Mouse (Mus musculus) CH12.LX (cell line): ENCODE measurements at regions not wholly inside any gene's neighbourhood (a gene's known extent, or its start where the extent isn't known, plus 50 kb on each side); places are given as distances from the start of the nearest gene placed in this dataset.

Experiments
- DNase-seq: peaks from one replicate; pipeline ENCODE4 v3.0.0-alpha.2; 2013; ENCODE audit errors: extremely low read depth
- H3K27ac ChIP-seq: 2 replicates; pipeline ENCODE4 v1.5.1; 2012; ENCODE audit warnings: low read depth, mild to moderate bottlenecking, control low read depth, moderate library complexity; ENCODE audit not compliant: insufficient read depth
- H3K27me3 ChIP-seq: replicated peaks from 2 replicates; pipeline ENCODE3; 2012; ENCODE audit warnings: inconsistent platforms
- H3K36me3 ChIP-seq, 2 experiments: replicated peaks in 1 of 2; 2 replicates each; pipeline versions ENCODE3 to v1.6.1; 2012; ENCODE audit warnings: inconsistent platforms in 1 of 2, low read length in 1 of 2, mild to moderate bottlenecking in 1 of 2, mixed read lengths in 1 of 2, moderate library complexity in 1 of 2; ENCODE audit not compliant: control insufficient read depth in 1 of 2, insufficient read depth in 1 of 2
- H3K4me1 ChIP-seq, 2 experiments: 2 replicates each; pipeline ENCODE4 v1.6.1; 2012; ENCODE audit warnings: inconsistent platforms in 1 of 2, moderate library complexity in 1 of 2; ENCODE audit not compliant: insufficient read depth in 2 of 2, control insufficient read depth in 1 of 2
- H3K4me2 ChIP-seq: 2 replicates; pipeline ENCODE4 v1.6.1; 2012; ENCODE audit warnings: low read depth, mild to moderate bottlenecking, control low read depth; ENCODE audit not compliant: poor library complexity, insufficient read depth, severe bottlenecking
- H3K4me3 ChIP-seq, 3 experiments: fragments of 150-350 bp in 1 of 3; sonication (generic) in 1 of 3; replicated peaks in 1 of 3; 2 replicates each; pipeline versions ENCODE3 to v1.5.1; 2011 to 2012; ENCODE audit warnings: low read depth in 2 of 3, low read length in 2 of 3, mild to moderate bottlenecking in 2 of 3, moderate library complexity in 2 of 3, control low read depth in 1 of 3, improper control_type of control experiment in 1 of 3, inconsistent platforms in 1 of 3, mixed read lengths in 1 of 3; ENCODE audit not compliant: poor library complexity in 1 of 3
- H3K79me2 ChIP-seq: replicated peaks from 2 replicates; pipeline ENCODE4 v1.6.1; 2012; ENCODE audit warnings: mild to moderate bottlenecking, moderate library complexity; ENCODE audit not compliant: control insufficient read depth, poor library complexity, insufficient read depth, severe bottlenecking; ENCODE audit errors: extremely low read depth
- H3K9ac ChIP-seq: 2 replicates; pipeline ENCODE4 v1.6.1; 2012; ENCODE audit warnings: low read depth, mild to moderate bottlenecking, control low read depth, moderate library complexity; ENCODE audit not compliant: insufficient read depth
- H3K9me3 ChIP-seq: replicated peaks from 2 replicates; pipeline ENCODE3; 2012; ENCODE audit warnings: low read length, inconsistent platforms, mixed read lengths
- BHLHE40 ChIP-seq: IDR thresholded peaks from 2 replicates; pipeline ENCODE4 v1.6.1; 2011; ENCODE audit warnings: mild to moderate bottlenecking, low read depth, low read length, improper control_type of control experiment
- CHD1 ChIP-seq: IDR thresholded peaks from 2 replicates; pipeline ENCODE4 v1.6.1; 2012; ENCODE audit warnings: low read depth, low read length, improper control_type of control experiment, inconsistent platforms
- CHD2 ChIP-seq: IDR thresholded peaks from 2 replicates; pipeline ENCODE4 v1.6.1; 2011; ENCODE audit warnings: low read length, improper control_type of control experiment
- E2F4 ChIP-seq: IDR thresholded peaks from 2 replicates; pipeline ENCODE4 v1.6.1; 2011; ENCODE audit warnings: low read depth, low read length, improper control_type of control experiment; ENCODE audit not compliant: insufficient replicate concordance
- EP300 ChIP-seq: IDR thresholded peaks from 2 replicates; pipeline ENCODE4 v1.6.1; 2011; ENCODE audit warnings: low read length, improper control_type of control experiment
- ETS1 ChIP-seq: conservative IDR thresholded peaks from 2 replicates; pipeline ENCODE4 v1.6.1; 2012; ENCODE audit warnings: low read depth, mild to moderate bottlenecking, inconsistent platforms, low read length, improper control_type of control experiment, moderate library complexity
- IRF4 ChIP-seq: IDR thresholded peaks from 2 replicates; pipeline ENCODE4 v1.6.1; 2014; ENCODE audit warnings: low read depth, mild to moderate bottlenecking, inconsistent platforms, low read length, improper control_type of control experiment
- MAFK ChIP-seq: IDR thresholded peaks from 2 replicates; pipeline ENCODE4 v1.6.1; 2011; ENCODE audit warnings: low read length, improper control_type of control experiment; ENCODE audit not compliant: insufficient replicate concordance
- MAX ChIP-seq: IDR thresholded peaks from 2 replicates; pipeline ENCODE4 v1.6.1; 2011; ENCODE audit warnings: low read length, improper control_type of control experiment
- MYC ChIP-seq: IDR thresholded peaks from 2 replicates; pipeline ENCODE4 v1.6.1; 2011; ENCODE audit warnings: low read depth, mild to moderate bottlenecking, improper control_type of control experiment, low read length
- NELFE ChIP-seq: IDR thresholded peaks from 2 replicates; pipeline ENCODE4 v1.6.1; 2011; ENCODE audit warnings: low read depth, low read length, improper control_type of control experiment
- NRF1 ChIP-seq: IDR thresholded peaks from 2 replicates; pipeline ENCODE4 v1.6.1; 2014; ENCODE audit warnings: low read depth, mild to moderate bottlenecking, inconsistent platforms, low read length, improper control_type of control experiment, moderate library complexity
- PAX5 ChIP-seq: IDR thresholded peaks from 2 replicates; pipeline ENCODE4 v1.6.1; 2012; ENCODE audit warnings: low read length, inconsistent platforms, mixed read lengths
- POLR2A ChIP-seq: IDR thresholded peaks from 2 replicates; pipeline ENCODE4 v1.6.1; 2011; ENCODE audit warnings: low read depth, mild to moderate bottlenecking, improper control_type of control experiment, low read length
- RAD21 ChIP-seq: IDR thresholded peaks from 2 replicates; pipeline ENCODE4 v1.6.1; 2011; ENCODE audit warnings: low read depth, mild to moderate bottlenecking, low read length, improper control_type of control experiment, moderate library complexity
- RCOR1 ChIP-seq: conservative IDR thresholded peaks from 2 replicates; pipeline ENCODE4 v1.6.1; 2012; ENCODE audit warnings: low read depth, mild to moderate bottlenecking, inconsistent platforms, low read length, improper control_type of control experiment
- TBP ChIP-seq: conservative IDR thresholded peaks from 2 replicates; pipeline ENCODE4 v1.6.1; 2011; ENCODE audit warnings: low read depth, low read length, improper control_type of control experiment
- TCF12 ChIP-seq: IDR thresholded peaks from 2 replicates; pipeline ENCODE4 v1.6.1; 2014; ENCODE audit warnings: low read depth, mild to moderate bottlenecking, inconsistent platforms, low read length, improper control_type of control experiment
- UBTF ChIP-seq: IDR thresholded peaks from 2 replicates; pipeline ENCODE4 v1.6.1; 2012; ENCODE audit warnings: low read depth, mild to moderate bottlenecking, inconsistent platforms, low read length, improper control_type of control experiment, moderate library complexity
- USF1 ChIP-seq: IDR thresholded peaks from 2 replicates; pipeline ENCODE4 v1.6.1; 2014; ENCODE audit warnings: low read depth, mild to moderate bottlenecking, inconsistent platforms, low read length, improper control_type of control experiment
- USF2 ChIP-seq: conservative IDR thresholded peaks from 2 replicates; pipeline ENCODE4 v1.6.1; 2011; ENCODE audit warnings: low read depth, low read length, improper control_type of control experiment
- ZKSCAN1 ChIP-seq: IDR thresholded peaks from 2 replicates; pipeline ENCODE4 v1.6.1; 2012; ENCODE audit warnings: low read depth, inconsistent platforms, low read length, improper control_type of control experiment, borderline replicate concordance
- ZMIZ1 ChIP-seq: IDR thresholded peaks from 2 replicates; pipeline ENCODE4 v1.6.1; 2012; ENCODE audit warnings: low read depth, mild to moderate bottlenecking, inconsistent platforms, low read length, improper control_type of control experiment
- ZNF384 ChIP-seq: IDR thresholded peaks from 2 replicates; pipeline ENCODE4 v1.6.1; 2012; ENCODE audit warnings: low read depth, low read length, improper control_type of control experiment, inconsistent platforms
- dilution Hi-C: fragments of 300-500 bp; cut with MboI; formaldehyde crosslinking; loops from 2 replicates; pipeline ENCODE4 v1.14.3; 2020; ENCODE audit warnings: low sequenced_read_pairs; ENCODE audit not compliant: extremely low pct_unique_long_range_greater_than_20kb, extremely low pct_ligation_motif_present
- in situ Hi-C: fragments of 300-500 bp; cut with MboI; formaldehyde crosslinking; loops from 3 replicates; pipeline ENCODE4 v1.14.3; 2019; ENCODE audit warnings: low sequenced_read_pairs, low pct_ligation_motif_present, low pct_unique_long_range_greater_than_20kb, mixed read lengths

- H3K9ac ChIP-seq: no peak overlapping the region
- in situ Hi-C loops (no loop called here), dilution Hi-C loops (no loop called here)
- H3K9me3 ChIP-seq: peaks cover 2% of the 10 kb centered on the region
- no peaks in the 10 kb centered on the region for H3K79me2 ChIP-seq
- no peak for DNase-seq
- H3K27me3 ChIP-seq: no peaks in the 10 kb centered on the region
- H3K4me1 ChIP-seq: peaks cover 2 to 16% of the 10 kb centered on the region in 2 experiments; a peak in 2 of 4 replicates
- H3K27ac ChIP-seq: no peak overlapping the region
- no peaks in the 10 kb centered on the region for H3K36me3 ChIP-seq
- TF ChIP-seq CHD2 (no peak), IRF4 (no peak), NELFE (no peak), TBP (no peak), TCF12 (no peak), CHD1 (no peak), NRF1 (no peak), PAX5 (no peak), BHLHE40 (no peak), ZMIZ1 (no peak), ETS1 (no peak), ZNF384 (no peak), E2F4 (no peak), MYC (no peak), USF1 (no peak), RCOR1 (no peak), UBTF (no peak), ZKSCAN1 (no peak), POLR2A (no peak)
- no peak overlapping the region for H3K4me3 ChIP-seq
- H3K4me2 ChIP-seq: no peak overlapping the region
These were observed 54.4 kb upstream of the Pgm2 start for GRCm38 (mm10) chr5:64038394-64038793.

DNA sequence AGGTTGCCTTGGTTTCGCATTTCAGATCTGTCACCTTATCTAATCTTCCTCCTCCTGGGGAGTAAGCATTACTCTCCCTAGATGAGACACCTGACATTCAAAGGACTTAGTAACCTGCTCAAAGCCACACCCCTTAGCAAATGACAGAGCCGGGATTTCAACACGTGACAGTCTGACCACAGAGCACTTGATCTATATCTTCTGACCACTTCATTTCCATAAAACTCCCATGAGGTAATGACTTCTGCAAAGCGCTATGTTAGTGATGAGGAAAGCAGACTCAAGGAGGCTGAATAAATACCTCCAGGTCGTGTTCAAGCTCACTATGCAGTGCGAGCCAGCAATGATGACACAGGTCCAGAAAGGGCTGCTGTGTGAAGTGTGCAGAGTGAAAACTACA is 52.1 kb upstream of the Pgm2 start:
- in situ Hi-C loops: no loop called here
- H3K9ac ChIP-seq: no peak overlapping the region
- TF ChIP-seq USF2: peak; percentile 74
- TF ChIP-seq NELFE: no peak
- TF ChIP-seq USF1: peak; percentile 68
- TF ChIP-seq MAFK: 0 out of 2 replicates have a peak, but pooled peaks have one; percentile 18
- peak; percentile 18; the same call in 1 of the 2 replicates for TF ChIP-seq EP300
- peak; percentile 75; the same call in 1 of the 2 replicates for TF ChIP-seq MAX
- TF ChIP-seq RAD21: no peak
- TF ChIP-seq BHLHE40: peak; percentile 85
- H3K27ac ChIP-seq: no peak overlapping the region
- H3K4me1 ChIP-seq: peaks cover 2 to 16% of the 10 kb centered on the region in 2 experiments; a peak in 2 of 4 replicates
- no peaks in the 10 kb centered on the region for H3K27me3 ChIP-seq
- peak; percentile 65 for DNase-seq
- H3K4me3 ChIP-seq: no peak overlapping the region
- H3K9me3 ChIP-seq: peaks cover 2% of the 10 kb centered on the region
- dilution Hi-C loops: no loop called here
- no peaks in the 10 kb centered on the region for H3K36me3 ChIP-seq
- no peaks in the 10 kb centered on the region for H3K79me2 ChIP-seq
- peak overlapping the region; percentile 32; the same call in 1 of the 2 replicates for H3K4me2 ChIP-seq
